ENCODE assay signal across 9 mouse cellular contexts in the genomic region with DNA sequence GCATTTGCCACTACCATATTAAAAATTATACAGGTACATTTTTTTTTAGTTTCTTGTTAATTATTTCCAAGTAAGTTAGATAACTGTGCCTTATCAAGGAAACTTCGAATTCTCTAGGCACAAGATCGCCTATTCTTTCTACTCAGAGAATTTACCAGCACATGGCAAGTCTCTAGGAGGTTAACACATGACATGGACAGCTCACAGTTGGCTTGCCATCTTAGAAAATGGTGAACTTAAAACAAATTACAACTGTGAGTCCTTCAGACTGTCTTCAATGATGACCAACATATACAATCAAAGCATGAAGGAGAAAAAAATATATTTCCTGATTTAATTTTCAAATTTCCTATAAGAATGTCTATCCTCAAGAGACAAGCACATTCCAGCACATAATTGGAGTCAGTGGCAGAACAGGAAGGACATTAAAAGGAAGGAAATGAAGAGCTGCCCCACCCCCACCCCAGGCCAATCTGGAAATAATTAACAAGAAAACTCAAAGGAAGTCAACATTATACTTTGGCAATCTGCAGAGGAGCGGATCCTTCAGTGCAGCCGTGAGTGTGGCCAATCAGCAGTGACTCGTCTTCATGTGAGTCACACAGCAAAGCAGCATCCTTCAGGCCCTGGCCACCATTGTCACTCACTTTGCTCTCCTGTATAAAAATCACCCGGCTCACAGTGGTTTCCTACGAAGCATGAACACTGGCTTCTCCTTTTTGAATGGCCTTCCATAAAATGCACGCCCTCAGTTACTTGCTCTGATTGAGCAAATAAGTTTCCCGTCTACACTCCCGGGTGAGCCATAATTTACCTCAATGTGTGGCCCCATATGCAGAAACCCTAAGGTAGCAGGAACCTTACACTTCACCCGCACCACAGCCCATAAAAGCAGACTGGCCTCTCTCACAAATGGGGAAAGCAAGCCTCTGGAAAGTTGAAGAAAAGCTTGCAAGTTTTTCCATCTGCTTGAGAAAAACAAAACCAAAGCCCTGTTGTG. TPM values are rescaled to one million over a fixed set of nuclear protein-coding genes. Genes with fewer than 3 reads are reported as not detected.
DNase-seq lines count a peak whose midpoint lies in the region; TF ChIP-seq lines count a peak whose summit lies in the region.
"Had no signal": no experiment of that assay in that cellular context is flagged by ENCODE, and none has a peak within 500 bp of the region (broad histone marks: within the 10 kb centered on the region; RNA-seq: fewer than 3 reads in every experiment).

No protein-coding gene starts in this region.

- H3K27ac ChIP-seq in heart, adult 2 months = peak overlapping the region; percentile 4
- peak overlapping the region; percentile 47; the same call in 1 of the 2 replicates for H3K27ac ChIP-seq in brown adipose tissue, adult 24 weeks (replicated peaks; ENCODE audit: low read depth, low read length)

- H3K9ac ChIP-seq in heart, adult 2 months (ENCODE audit: low read depth, low read length) = no peak overlapping the region

- no peaks in the 10 kb centered on the region for H3K79me2 ChIP-seq in heart, adult 2 months (replicated peaks; ENCODE audit: control insufficient read depth, insufficient read depth, low read length)

- no peak for TF ChIP-seq POLR2A in heart, adult 2 months (IDR thresholded peaks at IDR 0.05; ENCODE audit: insufficient read depth, low read depth, low read length)

- 0 out of 2 replicates have a peak, but pooled peaks cover 2% of the 10 kb centered on the region for H3K36me3 ChIP-seq in heart, adult 2 months (ENCODE audit: control insufficient read depth, insufficient read depth, low read length)

- no peak for TF ChIP-seq CTCF in heart, adult 2 months (IDR thresholded peaks at IDR 0.05)

- H3K4me3 ChIP-seq in heart, adult 2 months = no peak overlapping the region
- no peak overlapping the region for H3K4me3 ChIP-seq in brown adipose tissue, adult 24 weeks (ENCODE audit: insufficient read depth, low read depth, low read length)

- no peak for DNase-seq in heart, adult 2 months
- no peak for DNase-seq in heart, postnatal 14 days
- peak; percentile 15 for DNase-seq in kidney, adult 9 months
- peak; percentile 19 to 41 for DNase-seq in lung, postnatal 4 days
- no peak for DNase-seq in layer of hippocampus, postnatal 25 days (ENCODE audit: extremely low spot score in 1 of 2, low spot score in 1 of 2)
- no peak for DNase-seq in layer of hippocampus, postnatal 10 days (ENCODE audit: low spot score in 2 of 2)
- no peak for DNase-seq in layer of hippocampus, adult 11-12 months (ENCODE audit: low spot score)

- TF ChIP-seq EP300 in heart, adult 2 months (IDR thresholded peaks at IDR 0.05; ENCODE audit: insufficient read depth, low read depth, low read length) = no peak

- H3K4me1 ChIP-seq in heart, adult 2 months (ENCODE audit: control insufficient read depth, insufficient read depth, low read length) = peaks cover 3% of the 10 kb centered on the region
- H3K4me1 ChIP-seq in brown adipose tissue, adult 24 weeks (ENCODE audit: control insufficient read depth, insufficient read depth, insufficient read length, low read length) = peaks cover 6% of the 10 kb centered on the region; the same call in 1 of the 2 replicates

- WGBS in heart, adult 2 months = 62% methylated on average over 11 of the region's 11 CpGs

- intact Hi-C loops in heart, adult 2 months (cut with DNase I) = loop anchor here (10.0 kb wide), 1 partner anchor 214 kb away; no protein-coding TSS in a partner anchor
- intact Hi-C loops in heart, postnatal 14 days (cut with DNase I) = loop anchor here (10.0 kb wide), 1 partner anchor 214 kb away; no protein-coding TSS in a partner anchor

- H3K27me3 ChIP-seq in heart, adult 2 months (ENCODE audit: control insufficient read depth, insufficient read depth, low read length) = no peaks in the 10 kb centered on the region

RNA-seq across cellular contexts. Expression of gene Mnd1, which starts 26.4 kb away (rescaled TPM):
- 1 to 10 TPM; 2.0 to 3.0 TPM for total RNA-seq in heart, adult 2 months (2021)
- polyA plus RNA-seq in heart, adult 2 months (2012; rRNA removed) = 0.18 and 0.35 TPM in 2 replicates
- total RNA-seq in heart, postnatal 14 days (2021) = 1 to 10 TPM; 4.0 to 6.5 TPM
- 20.3 and 21.4 TPM in 2 replicates for polyA plus RNA-seq in brown adipose tissue, adult 24 weeks (2012; ENCODE audit: insufficient read depth, insufficient read length, missing spikeins)
- 1 to 10 TPM; 1.4 to 2.2 TPM for total RNA-seq in layer of hippocampus, postnatal 25 days (2021)
- 1 to 10 TPM; 2.8 to 3.1 TPM for total RNA-seq in layer of hippocampus, postnatal 10 days (2021)

RNA-seq across cellular contexts. Expression of gene Gm6525, which starts 44.7 kb away (rescaled TPM):
- total RNA-seq in heart, adult 2 months (2021) = not detected
- not detected in 2 replicates for polyA plus RNA-seq in heart, adult 2 months (2012; rRNA removed)
- not detected for total RNA-seq in heart, postnatal 14 days (2021)
- polyA plus RNA-seq in brown adipose tissue, adult 24 weeks (2012; ENCODE audit: insufficient read depth, insufficient read length, missing spikeins) = 2.9 TPM in 1 of 2 replicates, not detected in the other
- not detected for total RNA-seq in layer of hippocampus, postnatal 25 days (2021)
- total RNA-seq in layer of hippocampus, postnatal 10 days (2021) = not detected
- polyA plus RNA-seq: brain, embryonic 14.5 days had no signal

Comparison
In these comparisons a context has a peak if more than half of its experiments do, and no peak if none do; other contexts are left out.
1. DNase-seq: peak in kidney, adult 9 months (single experiment) and lung, postnatal 4 days (2 of 2); none in heart, adult 2 months (0 of 2), heart, postnatal 14 days (0 of 2), layer of hippocampus, postnatal 25 days (0 of 2), layer of hippocampus, postnatal 10 days (0 of 2) and layer of hippocampus, adult 11-12 months (single experiment).